Mouse (Mus musculus): ENCODE data around the gene Olr1. TPM values are rescaled to one million over a fixed set of nuclear protein-coding genes. Genes with fewer than 3 reads are reported as not detected.

Olr1 gene
- total and polyA plus RNA-seq, 3 experiments = 0.06 to 0.21 (median 0.07) TPM

DNA sequence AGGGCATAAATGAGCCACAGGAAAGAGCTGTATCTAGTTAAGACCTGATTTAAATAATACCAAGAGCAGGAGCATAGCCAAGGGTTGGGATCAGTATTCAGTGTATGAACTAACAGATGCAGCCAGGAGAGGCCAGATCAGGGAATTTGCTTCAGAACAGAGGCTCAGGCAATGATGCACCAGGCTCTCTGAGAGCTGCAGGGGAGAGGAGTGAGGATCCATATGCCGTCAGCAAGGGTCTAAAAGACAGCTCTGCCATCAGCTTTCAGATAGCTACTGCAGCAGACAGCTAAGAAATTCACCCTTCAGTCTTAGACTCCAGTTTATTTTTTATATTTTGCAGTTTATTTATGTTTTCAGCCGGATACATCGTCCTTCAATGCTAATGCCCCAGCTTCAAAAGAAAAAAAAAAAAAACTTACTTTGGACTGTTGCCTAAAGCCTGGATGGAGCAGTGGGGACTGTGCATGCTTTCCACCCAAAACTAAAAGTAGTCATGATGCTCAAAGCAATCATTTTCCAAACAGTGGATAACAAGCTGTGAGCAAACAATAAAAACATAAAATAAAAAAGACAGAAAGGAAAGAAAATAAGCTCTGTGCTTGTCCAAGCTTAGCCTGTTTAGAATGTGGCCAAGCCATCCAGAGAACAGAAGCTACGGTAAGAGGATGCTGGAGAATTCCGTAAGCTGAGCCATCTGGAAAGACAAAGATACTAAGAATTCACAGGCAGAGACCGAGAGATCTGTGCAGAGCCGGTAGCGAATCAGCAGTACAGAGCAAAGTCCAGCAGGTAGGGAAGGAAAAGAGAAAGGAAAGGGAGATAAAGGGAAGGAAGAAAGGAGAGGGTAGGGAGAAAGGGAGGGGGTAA is 26.6 kb downstream of the Olr1 start:
- H3K4me1 ChIP-seq (ENCODE audit: control insufficient read depth, insufficient read depth, low read length) = no peaks in the 10 kb centered on the region
- DNase-seq = no peak
- H3K9ac ChIP-seq (ENCODE audit: low read depth, low read length) = no peak overlapping the region
- H3K27me3 ChIP-seq (ENCODE audit: control insufficient read depth, insufficient read depth, low read length) = no peaks in the 10 kb centered on the region
- H3K36me3 ChIP-seq (ENCODE audit: control insufficient read depth, insufficient read depth, low read length) = no peaks in the 10 kb centered on the region
- intact Hi-C loops (cut with DNase I) = no loop called here
- no peak overlapping the region for H3K27ac ChIP-seq
- no peak for TF ChIP-seq CTCF (IDR thresholded peaks at IDR 0.05)
- TF ChIP-seq POLR2A (IDR thresholded peaks at IDR 0.05; ENCODE audit: insufficient read depth, low read depth, low read length) = no peak
- H3K4me3 ChIP-seq = no peak overlapping the region
- no peaks in the 10 kb centered on the region for H3K79me2 ChIP-seq (replicated peaks; ENCODE audit: control insufficient read depth, insufficient read depth, low read length)
- WGBS = 60% methylated on average over 8 of the region's 8 CpGs

DNA sequence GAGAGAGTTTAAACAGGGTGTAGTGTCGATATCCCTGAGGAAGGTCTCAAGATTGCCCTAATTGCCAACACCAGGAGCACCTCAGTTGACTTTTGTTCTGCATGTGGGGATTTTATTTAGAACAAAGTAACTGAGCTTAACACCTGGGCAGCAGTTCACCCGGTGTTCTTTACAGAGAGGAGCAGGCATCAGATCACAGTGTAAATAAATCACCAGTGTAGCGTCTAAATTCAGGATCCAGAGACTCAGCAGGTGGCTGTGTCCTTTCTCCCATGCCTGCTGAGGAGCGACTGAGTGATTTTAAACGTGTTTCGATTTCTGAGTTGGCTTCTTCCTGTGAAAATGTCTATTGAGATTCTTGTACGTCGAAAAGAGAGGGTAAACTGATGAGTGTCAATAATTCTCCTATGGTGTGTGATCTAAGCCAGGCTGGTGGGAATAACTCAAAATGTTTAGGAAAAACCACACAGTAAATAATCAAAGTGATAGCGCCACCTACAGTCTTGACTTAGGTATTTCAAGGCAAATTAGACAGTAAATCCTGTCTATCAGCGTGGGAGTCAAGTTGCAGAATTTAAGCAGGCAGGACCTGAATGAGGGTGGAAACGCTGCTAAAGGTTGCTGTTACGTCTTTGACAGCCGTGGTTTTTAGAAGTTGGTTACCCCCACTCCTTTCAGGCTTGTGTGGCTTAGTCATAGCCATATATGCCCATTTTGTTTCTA is 30.4 kb downstream of the Olr1 start:
- Histone ChIP-seq H3K9ac (ENCODE audit: low read depth, low read length) (no peak overlapping the region), H3K27me3 (ENCODE audit: control insufficient read depth, insufficient read depth, low read length) (no peaks in the 10 kb centered on the region), H3K4me1 (ENCODE audit: control insufficient read depth, insufficient read depth, low read length) (no peaks in the 10 kb centered on the region), H3K36me3 (ENCODE audit: control insufficient read depth, insufficient read depth, low read length) (no peaks in the 10 kb centered on the region), H3K27ac (no peak overlapping the region), H3K79me2 (replicated peaks; ENCODE audit: control insufficient read depth, insufficient read depth, low read length) (no peaks in the 10 kb centered on the region), H3K4me3 (no peak overlapping the region)
- DNase-seq = no peak
- intact Hi-C loops (cut with DNase I) = loop anchor here (1.0 kb wide), 2 partner anchors 42 to 83 kb away; no protein-coding TSS in a partner anchor
- 28% methylated on average over 13 of the region's 13 CpGs for WGBS
- TF ChIP-seq CTCF (IDR thresholded peaks at IDR 0.05) = peak; percentile 83
- TF ChIP-seq POLR2A (IDR thresholded peaks at IDR 0.05; ENCODE audit: insufficient read depth, low read depth, low read length) = no peak

DNA sequence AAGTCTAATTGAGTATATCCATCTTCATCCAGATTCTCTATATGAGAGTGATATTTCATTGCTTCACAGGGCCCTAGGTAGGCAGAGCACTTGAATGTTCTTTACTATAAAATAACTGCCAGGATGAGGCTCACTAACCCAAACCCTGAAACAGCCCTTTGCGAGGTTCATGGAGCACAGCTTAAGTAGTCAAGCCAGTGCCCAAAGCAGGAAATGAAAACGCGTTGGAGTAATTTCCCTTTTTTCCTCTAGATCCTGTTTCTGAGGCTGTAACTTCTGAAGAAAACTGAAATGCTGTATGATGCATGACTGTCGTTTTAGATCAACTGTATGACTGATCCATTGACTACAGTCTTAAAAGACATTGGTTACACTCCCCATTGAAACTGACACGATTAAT is 34.3 kb downstream of the Olr1 start:
- TF ChIP-seq CTCF (IDR thresholded peaks at IDR 0.05) = no peak
- TF ChIP-seq POLR2A (IDR thresholded peaks at IDR 0.05; ENCODE audit: insufficient read depth, low read depth, low read length) = no peak
- TF ChIP-seq EP300 (IDR thresholded peaks at IDR 0.05; ENCODE audit: insufficient read depth, low read depth, low read length) = no peak
- Histone ChIP-seq H3K4me1 (ENCODE audit: control insufficient read depth, insufficient read depth, low read length) (no peaks in the 10 kb centered on the region), H3K36me3 (ENCODE audit: control insufficient read depth, insufficient read depth, low read length) (no peaks in the 10 kb centered on the region), H3K4me3 (no peak overlapping the region), H3K27ac (no peak overlapping the region), H3K79me2 (replicated peaks; ENCODE audit: control insufficient read depth, insufficient read depth, low read length) (no peaks in the 10 kb centered on the region), H3K27me3 (ENCODE audit: control insufficient read depth, insufficient read depth, low read length) (no peaks in the 10 kb centered on the region), H3K9ac (ENCODE audit: low read depth, low read length) (no peak overlapping the region)
- intact Hi-C loops (cut with DNase I) = no loop called here
- DNase-seq = no peak
- 55% methylated on average over 5 of the region's 5 CpGs for WGBS

DNA sequence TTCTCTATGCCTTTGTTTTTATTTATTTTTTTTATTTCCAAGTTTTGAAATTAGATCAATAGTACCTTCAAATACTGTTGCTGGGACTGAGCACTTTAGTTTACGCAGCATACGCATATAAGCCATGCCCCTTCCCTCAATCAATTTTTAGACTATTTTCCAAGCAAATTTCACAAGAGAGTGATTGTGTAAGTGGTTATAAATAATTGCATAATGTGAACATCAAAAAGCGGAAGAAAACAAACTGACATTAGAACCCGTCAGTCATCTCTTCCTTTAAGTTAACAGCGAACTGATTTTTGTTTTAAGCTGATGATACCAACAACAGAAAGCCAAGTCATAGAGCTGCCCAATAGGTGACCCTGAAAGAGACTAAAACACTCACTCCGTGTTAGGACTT is 35.6 kb downstream of the Olr1 start:
- intact Hi-C loops (cut with DNase I) = no loop called here

DNA sequence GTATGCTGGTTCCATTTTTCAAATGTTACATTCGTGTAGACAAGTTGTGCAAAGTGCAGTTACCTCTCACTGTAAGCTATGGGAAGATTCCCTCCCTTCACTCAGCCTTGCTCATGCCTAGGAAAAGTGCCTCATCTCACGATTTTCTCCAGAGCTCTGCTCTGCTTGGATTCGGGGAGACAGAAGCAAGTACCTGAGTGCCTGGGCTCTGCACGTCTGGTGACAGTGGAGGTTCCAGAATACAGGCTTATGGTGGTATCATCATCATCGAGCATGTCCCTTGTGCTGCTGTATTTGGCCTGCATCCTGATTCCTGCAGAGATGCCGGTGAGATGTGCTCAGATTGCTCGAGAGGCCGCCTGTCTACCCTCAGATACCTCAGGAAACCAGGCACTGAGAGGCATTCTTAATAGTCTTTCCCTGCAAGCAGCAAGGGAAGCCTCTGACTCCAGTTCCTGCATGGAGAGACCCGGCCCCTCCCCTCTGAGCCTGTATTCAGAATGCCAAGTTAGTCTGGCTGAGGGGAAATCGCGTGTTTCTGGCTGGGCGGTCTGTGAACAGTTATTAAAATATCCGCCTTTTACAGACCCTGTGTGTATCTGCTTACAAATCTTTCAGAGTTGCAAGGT is 55.4 kb downstream of the Olr1 start, which contains the start of gene Clec1a:
Gene Clec1a (minus strand): TSS at position 590 of the 629 bp plus-strand sequence.
- WGBS = 32% methylated on average over 13 of the region's 13 CpGs
- Histone ChIP-seq H3K27me3 (ENCODE audit: control insufficient read depth, insufficient read depth, low read length) (no peaks in the 10 kb centered on the region), H3K4me1 (ENCODE audit: control insufficient read depth, insufficient read depth, low read length) (peaks cover 3% of the 10 kb centered on the region; the same call in 1 of the 2 replicates), H3K36me3 (ENCODE audit: control insufficient read depth, insufficient read depth, low read length) (peaks cover 14% of the 10 kb centered on the region), H3K9ac (ENCODE audit: low read depth, low read length) (peak within 1 kb of the TSS; percentile 64), H3K27ac (peak within 1 kb of the TSS; percentile 90), H3K79me2 (replicated peaks; ENCODE audit: control insufficient read depth, insufficient read depth, low read length) (no peaks in the 10 kb centered on the region), H3K4me3 (peak within 1 kb of the TSS; percentile 48)
- TF ChIP-seq POLR2A (IDR thresholded peaks at IDR 0.05; ENCODE audit: insufficient read depth, low read depth, low read length) (peak; percentile 80), EP300 (IDR thresholded peaks at IDR 0.05; ENCODE audit: insufficient read depth, low read depth, low read length) (peak; percentile 27; the same call in 1 of the 2 replicates), CTCF (IDR thresholded peaks at IDR 0.05) (no peak)
- DNase-seq = peak; percentile 69 to 70
- intact Hi-C loops (cut with DNase I) = loop anchor here (5.0 kb wide), 1 partner anchor 1014 kb away; the partner anchor contains the start of gene Fkbp4

More for the DNA sequence above, 35.6 kb downstream of the Olr1 start:
- Histone ChIP-seq H3K4me1 (ENCODE audit: control insufficient read depth, insufficient read depth, low read length) (no peaks in the 10 kb centered on the region), H3K36me3 (ENCODE audit: control insufficient read depth, insufficient read depth, low read length) (no peaks in the 10 kb centered on the region), H3K9ac (ENCODE audit: low read depth, low read length) (no peak overlapping the region), H3K79me2 (replicated peaks; ENCODE audit: control insufficient read depth, insufficient read depth, low read length) (no peaks in the 10 kb centered on the region), H3K4me3 (no peak overlapping the region), H3K27me3 (ENCODE audit: control insufficient read depth, insufficient read depth, low read length) (no peaks in the 10 kb centered on the region), H3K27ac (no peak overlapping the region)
- DNase-seq = no peak
- 84% methylated on average over 6 of the region's 6 CpGs for WGBS
- no peak for TF ChIP-seq POLR2A (IDR thresholded peaks at IDR 0.05; ENCODE audit: insufficient read depth, low read depth, low read length)
- no peak for TF ChIP-seq CTCF (IDR thresholded peaks at IDR 0.05)
- TF ChIP-seq EP300 (IDR thresholded peaks at IDR 0.05; ENCODE audit: insufficient read depth, low read depth, low read length) = no peak

All from heart, adult 2 months (tissue).